Mouse (Mus musculus) brain, embryonic 14.5 days (tissue): ENCODE data around the gene Aff3. TPM values are rescaled to one million over a fixed set of nuclear protein-coding genes. Genes with fewer than 3 reads are reported as not detected.

ENCODE experiments used
- DNase-seq: peaks from one replicate; pipeline ENCODE4 v3.0.0-alpha.2; 2011; ENCODE audit warnings: low read depth
- CTCF ChIP-seq: fragments of 200-500 bp; IDR thresholded peaks from 2 replicates; pipeline ENCODE4 v1.5.1; 2012; ENCODE audit warnings: inconsistent platforms, mild to moderate bottlenecking, moderate library complexity, borderline replicate concordance; ENCODE audit not compliant: insufficient read depth, insufficient read length; ENCODE audit errors: extremely low read depth
- POLR2A ChIP-seq: fragments of 200-500 bp; IDR thresholded peaks from 2 replicates; pipeline ENCODE4 v1.6.1; 2012; ENCODE audit warnings: mild to moderate bottlenecking, inconsistent platforms, borderline replicate concordance; ENCODE audit not compliant: poor library complexity, insufficient read depth, insufficient read length, severe bottlenecking; ENCODE audit errors: extremely low read depth
- polyA plus RNA-seq: library from polyadenylated mRNA; depleted of rRNA; stranded (reverse); fragments of >200 nt; gene quantifications from 2 replicates; pipeline ENCODE4 v1.2.3, GENCODE M21; 2012

Aff3 gene
- polyA plus RNA-seq, 1 experiment = 52.5 TPM

GRCm38 (mm10) chr1:38650031-38650430 lies 14.7 kb downstream of the Aff3 start:
- DNase-seq = no peak
- TF ChIP-seq CTCF (no peak), POLR2A (no peak)

DNA sequence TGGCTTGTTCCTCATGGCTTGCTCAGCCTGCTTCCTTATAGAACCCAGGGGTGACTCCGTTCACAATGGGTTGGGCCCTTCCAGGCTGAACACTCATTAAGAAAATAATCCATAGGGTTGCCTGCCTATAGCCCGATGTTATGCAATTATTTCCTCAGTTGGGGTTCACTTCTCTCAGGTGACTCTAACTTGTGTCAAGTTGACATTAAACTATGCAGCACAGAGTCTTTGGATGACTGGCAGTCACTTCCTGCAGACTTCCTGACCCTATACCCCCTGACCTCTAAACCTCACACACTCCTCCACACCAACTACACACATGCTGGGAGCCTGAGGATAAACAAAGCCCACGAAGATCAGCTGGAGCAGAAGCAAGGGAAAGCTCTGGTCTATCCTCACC lies 15.6 kb downstream of the Aff3 start:
- TF ChIP-seq POLR2A = no peak
- TF ChIP-seq CTCF = no peak
- no peak for DNase-seq

- DNase-seq = no peak
- TF ChIP-seq CTCF (no peak), POLR2A (no peak)
Observed at GRCm38 (mm10) chr1:38642288-38642687, 22.5 kb downstream of the Aff3 start.

DNA sequence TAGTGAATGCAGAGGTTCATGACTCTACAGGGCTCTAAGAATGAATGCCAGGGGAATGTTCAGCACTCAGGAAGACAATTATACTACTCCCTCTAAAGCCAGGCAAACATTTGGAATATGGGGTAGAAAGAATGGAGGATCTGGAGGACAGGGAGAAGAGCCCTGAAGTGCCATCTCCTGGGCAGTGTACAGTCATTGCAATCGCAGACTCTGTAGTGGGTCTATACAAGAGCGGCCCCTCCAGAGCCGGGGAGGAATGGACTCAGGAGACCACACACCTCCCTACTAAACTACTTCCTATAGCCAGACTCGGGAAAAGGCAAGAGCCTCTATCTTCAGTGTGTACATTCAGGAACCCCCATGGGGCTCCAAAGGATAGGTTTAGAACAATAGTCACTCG lies 25.1 kb downstream of the Aff3 start:
- TF ChIP-seq CTCF (peak; percentile 18; the same call in 1 of the 2 replicates), POLR2A (no peak)
- no peak for DNase-seq

DNA sequence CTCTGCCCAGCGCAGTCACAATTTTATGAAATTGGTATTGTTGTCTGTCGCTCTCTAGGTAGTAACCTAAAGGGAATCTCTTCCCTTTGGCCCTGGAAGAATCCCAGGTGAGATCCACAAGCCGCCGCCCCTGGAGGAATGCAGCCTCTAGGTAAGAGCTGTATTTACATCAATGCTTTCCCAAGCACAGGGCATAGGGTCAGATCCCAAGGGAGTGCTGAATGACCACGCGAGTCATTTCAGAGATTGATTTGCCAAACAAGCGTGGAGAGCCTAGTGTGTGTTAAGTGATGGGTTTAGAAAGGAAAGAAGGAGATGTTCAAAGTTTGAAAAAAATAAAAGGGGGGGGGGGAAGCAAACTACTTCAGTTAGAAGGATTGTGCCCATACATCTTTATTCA lies 29.2 kb downstream of the Aff3 start:
- no peak for TF ChIP-seq POLR2A
- TF ChIP-seq CTCF = no peak
- DNase-seq = no peak

DNA sequence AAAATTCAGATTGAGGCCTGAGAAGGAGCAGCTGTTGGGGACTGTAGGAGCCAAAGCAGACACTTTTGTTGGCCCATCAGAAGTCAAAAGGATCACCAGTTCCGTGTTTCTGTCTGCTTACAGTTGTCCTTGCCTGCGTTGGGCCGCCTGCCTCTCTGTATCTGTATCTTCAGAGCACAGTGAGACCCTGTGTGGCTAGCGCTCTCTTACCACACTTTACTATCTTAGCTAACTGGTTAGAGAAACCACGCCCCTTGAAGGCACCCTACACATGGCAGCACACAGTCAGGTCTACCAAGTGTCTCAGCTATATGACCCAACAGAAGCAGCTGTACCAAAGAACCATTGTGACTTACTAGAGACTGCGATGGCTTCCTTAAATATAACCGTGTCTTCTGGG lies 30.7 kb downstream of the Aff3 start:
- TF ChIP-seq POLR2A = no peak
- no peak for TF ChIP-seq CTCF
- no peak for DNase-seq

GRCm38 (mm10) chr1:38632461-38633180 lies 32.1 kb downstream of the Aff3 start:
- TF ChIP-seq POLR2A (no peak), CTCF (no peak)
- peak; percentile 91 for DNase-seq

DNA sequence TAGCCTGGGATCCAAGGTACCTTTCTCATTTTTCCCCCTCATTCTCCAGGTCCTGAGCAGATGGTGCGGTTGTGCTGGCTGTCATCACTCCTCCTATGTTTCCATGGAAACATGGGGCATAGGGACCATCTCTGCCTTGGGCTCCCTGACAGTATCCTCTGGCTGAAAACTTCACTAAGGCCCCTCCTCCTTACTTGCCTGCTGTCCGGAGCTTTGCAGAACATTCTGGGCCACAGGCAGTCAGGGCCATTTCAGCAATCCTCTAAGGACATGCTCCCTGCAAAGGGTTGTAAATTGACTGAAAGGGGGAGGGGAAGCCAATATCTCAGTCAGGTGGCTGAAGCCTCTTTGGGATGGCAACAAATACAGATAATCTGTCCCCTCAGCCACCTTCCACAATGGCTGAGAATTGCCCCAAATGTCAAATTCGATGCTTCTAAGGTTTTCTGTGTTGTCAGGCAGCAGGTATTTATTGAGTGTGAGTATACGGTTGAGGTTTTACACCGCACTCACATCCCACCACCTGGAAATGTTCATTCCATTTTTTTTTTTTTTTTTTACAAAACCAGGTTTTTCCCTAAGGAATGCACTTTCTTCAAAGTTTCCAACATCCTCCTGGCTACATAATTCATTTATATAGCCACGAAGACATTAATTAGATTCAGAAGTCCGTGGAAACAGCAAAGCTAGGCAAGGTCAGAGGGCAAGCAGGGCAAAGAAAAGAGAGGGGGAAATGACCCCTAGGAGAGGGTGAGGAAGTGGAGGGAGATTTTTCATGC lies 33.1 kb downstream of the Aff3 start:
- TF ChIP-seq POLR2A (no peak), CTCF (no peak)
- DNase-seq = peak; percentile 83

DNA sequence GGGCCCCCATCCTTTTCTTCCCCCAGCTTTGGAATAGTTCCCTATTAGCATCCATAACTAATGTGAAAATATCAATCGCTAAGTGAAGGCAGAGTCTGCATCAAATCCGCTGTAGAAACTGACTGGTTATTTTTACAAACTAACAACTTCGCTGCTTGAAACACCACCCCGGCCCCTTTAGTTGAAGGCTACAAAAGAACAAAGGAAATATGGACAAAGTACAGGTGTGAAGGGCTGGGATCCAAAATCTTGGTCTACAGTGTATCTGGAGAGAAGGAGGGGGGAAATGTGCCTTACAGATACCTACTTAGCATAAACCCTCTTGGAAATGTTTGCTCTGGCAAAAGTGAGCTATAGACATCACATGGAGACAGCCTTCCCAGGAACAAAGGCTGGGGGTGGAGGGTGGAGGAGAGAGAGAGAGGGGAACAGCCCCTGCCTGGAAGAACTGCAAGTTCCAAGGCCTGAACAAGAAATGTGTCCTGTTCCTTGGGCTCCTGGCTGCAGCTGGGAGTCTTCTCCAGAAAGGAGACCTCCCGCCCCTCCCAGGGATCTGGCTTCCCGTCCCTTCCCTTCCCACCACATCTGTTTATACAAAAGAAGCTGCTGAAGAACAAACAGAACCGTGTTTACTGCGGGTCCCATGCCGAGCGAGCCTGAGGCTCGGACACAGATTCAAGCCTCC lies 35.7 kb downstream of the Aff3 start:
- peak; percentile 65 for DNase-seq
- no peak for TF ChIP-seq CTCF
- TF ChIP-seq POLR2A = no peak

DNA sequence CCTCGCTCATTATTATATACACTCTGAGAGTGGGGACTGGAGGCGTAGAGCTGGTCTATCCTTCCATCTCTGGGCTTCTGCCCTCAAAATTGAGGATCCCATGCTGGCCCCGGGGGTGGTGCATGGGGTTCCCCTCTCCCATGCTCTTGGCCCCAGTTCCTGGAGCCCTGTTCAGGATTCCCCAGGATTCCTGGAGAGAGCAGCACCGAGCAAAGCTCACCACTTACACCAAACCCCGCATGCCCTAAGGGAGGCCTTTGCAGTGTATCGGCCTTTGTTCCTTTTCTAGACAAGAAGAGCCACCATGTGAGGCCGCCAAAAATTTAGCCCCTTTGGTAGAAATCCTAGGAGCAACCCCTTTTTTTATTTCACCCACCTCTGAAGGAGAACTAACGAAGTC lies 36.3 kb downstream of the Aff3 start:
- peak; percentile 57 for DNase-seq
- TF ChIP-seq POLR2A (no peak), CTCF (0 out of 2 replicates have a peak, but pooled peaks have one; percentile 10)

- TF ChIP-seq CTCF (no peak), POLR2A (no peak; the same call in 1 of the 2 replicates)
- peak; percentile 73 for DNase-seq
Observed at GRCm38 (mm10) chr1:38627683-38628361, 36.9 kb downstream of the Aff3 start.
